Mouse (Mus musculus): ENCODE results near the gene Dnmt3b. TPM values are rescaled to one million over a fixed set of nuclear protein-coding genes. Genes with fewer than 3 reads are reported as not detected.
"Not testable (repeated sequence)": the region's sequence is repeated elsewhere in the genome, so short reads cannot be mapped to it uniquely, and the experiment has no call there.

The Dnmt3b gene
- polyA plus RNA-seq, 2 experiments: 6.6 to 7.3 TPM

DNA sequence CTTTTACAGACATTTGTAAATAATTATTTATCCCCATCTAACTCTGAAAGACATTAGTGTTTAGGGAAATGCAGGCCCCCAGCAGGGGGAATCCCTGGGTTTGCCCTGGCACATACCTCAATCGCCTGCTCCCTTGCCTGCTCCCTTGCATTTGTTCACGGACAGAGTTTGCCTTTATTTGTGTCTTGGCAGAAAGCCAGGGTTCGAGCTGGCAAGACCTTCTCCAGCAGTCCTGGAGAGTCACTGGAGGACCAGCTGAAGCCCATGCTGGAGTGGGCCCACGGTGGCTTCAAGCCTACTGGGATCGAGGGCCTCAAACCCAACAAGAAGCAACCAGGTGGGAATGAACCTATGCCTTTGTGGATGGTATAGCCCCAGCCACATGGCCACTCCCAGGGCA is 20.9 kb downstream of the Dnmt3b start:
- Histone ChIP-seq H3K9ac (ENCODE audit: low read depth, low read length, severe bottlenecking) (no peak overlapping the region), H3K9me3 (ENCODE audit: control insufficient read depth, low read length) (no peaks in the 10 kb centered on the region), H3K4me3 (replicated peaks; ENCODE audit: low read length) (no peak overlapping the region), H3K27me3 (ENCODE audit: control insufficient read depth, insufficient read depth, low read length) (no peaks in the 10 kb centered on the region), H3K4me1 (ENCODE audit: control insufficient read depth, insufficient read depth, low read length) (no peaks in the 10 kb centered on the region), H3K4me2 (replicated peaks; ENCODE audit: low read depth, low read length, severe bottlenecking) (no peak overlapping the region), H3K36me3 (ENCODE audit: control insufficient read depth, insufficient read depth, low read length) (peaks cover 20% of the 10 kb centered on the region), H3K27ac (replicated peaks; ENCODE audit: low read depth, low read length) (no peak overlapping the region)
- TF ChIP-seq POLR2A (IDR thresholded peaks at IDR 0.05; ENCODE audit: borderline replicate concordance, extremely low read depth, insufficient read depth, insufficient read length): no peak
- no peak for DNase-seq (ENCODE audit: low spot score)
- no peak for ATAC-seq (ENCODE audit: low FRiP score, low read depth)
- 61% methylated on average over 5 of the region's 5 CpGs for WGBS

DNA sequence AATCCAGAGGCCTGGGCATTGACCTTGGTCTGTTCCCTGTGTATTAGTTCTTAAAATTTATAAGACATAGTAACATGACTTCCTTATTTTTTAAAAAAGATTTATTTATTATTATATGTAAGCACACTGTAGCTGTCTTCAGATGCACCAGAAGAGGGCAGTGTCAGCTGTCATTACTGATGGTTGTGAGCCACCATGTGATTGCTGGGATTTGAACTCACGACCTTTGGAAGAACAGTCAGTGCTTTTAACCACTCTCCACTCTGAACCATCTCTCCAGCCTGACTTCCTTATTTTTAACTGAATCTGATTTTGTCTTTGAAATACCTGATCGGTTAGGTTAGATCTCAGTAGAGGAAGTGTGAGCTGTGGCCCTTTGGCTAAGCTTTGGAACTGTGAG is 23.4 kb downstream of the Dnmt3b start:
- H3K9ac ChIP-seq (ENCODE audit: low read depth, low read length, severe bottlenecking): no peak overlapping the region
- ATAC-seq (ENCODE audit: low FRiP score, low read depth): no peak
- H3K27ac ChIP-seq (replicated peaks; ENCODE audit: low read depth, low read length): no peak overlapping the region
- TF ChIP-seq POLR2A (IDR thresholded peaks at IDR 0.05; ENCODE audit: borderline replicate concordance, extremely low read depth, insufficient read depth, insufficient read length): no peak
- no peak overlapping the region for H3K4me3 ChIP-seq (replicated peaks; ENCODE audit: low read length)
- H3K4me1 ChIP-seq (ENCODE audit: control insufficient read depth, insufficient read depth, low read length): no peaks in the 10 kb centered on the region
- H3K27me3 ChIP-seq (ENCODE audit: control insufficient read depth, insufficient read depth, low read length): no peaks in the 10 kb centered on the region
- no peak overlapping the region for H3K4me2 ChIP-seq (replicated peaks; ENCODE audit: low read depth, low read length, severe bottlenecking)
- no peak for DNase-seq (ENCODE audit: low spot score)
- peaks cover 8% of the 10 kb centered on the region for H3K36me3 ChIP-seq (ENCODE audit: control insufficient read depth, insufficient read depth, low read length)
- no peaks in the 10 kb centered on the region for H3K9me3 ChIP-seq (ENCODE audit: control insufficient read depth, low read length)
- WGBS: 85% methylated on average over 2 of the region's 2 CpGs

DNA sequence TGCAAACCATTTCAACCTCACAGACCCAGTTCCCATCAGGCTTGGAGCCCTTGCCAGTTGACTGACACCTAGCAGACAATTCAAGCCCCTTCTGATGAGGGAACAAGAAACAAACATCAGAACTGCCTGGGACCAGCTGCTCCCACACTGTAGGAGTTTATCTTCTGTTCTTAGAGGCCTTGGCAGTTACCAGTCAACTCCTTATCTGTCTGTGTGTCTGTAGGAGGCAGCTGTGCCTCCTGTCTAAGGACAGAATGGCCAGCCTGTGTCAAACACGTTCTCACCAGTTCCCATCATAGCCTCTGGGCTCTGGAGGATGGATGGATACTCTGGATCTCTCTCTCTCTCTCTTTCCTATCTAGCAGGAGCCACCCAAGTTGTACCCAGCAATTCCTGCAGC is 26.1 kb downstream of the Dnmt3b start:
- not testable (repeated sequence) for H3K27me3 ChIP-seq (ENCODE audit: control insufficient read depth, insufficient read depth, low read length); H3K4me2 ChIP-seq (replicated peaks; ENCODE audit: low read depth, low read length, severe bottlenecking); H3K9me3 ChIP-seq (ENCODE audit: control insufficient read depth, low read length); H3K4me1 ChIP-seq (ENCODE audit: control insufficient read depth, insufficient read depth, low read length); ATAC-seq (ENCODE audit: low FRiP score, low read depth); H3K9ac ChIP-seq (ENCODE audit: low read depth, low read length, severe bottlenecking); DNase-seq (ENCODE audit: low spot score); H3K4me3 ChIP-seq (replicated peaks; ENCODE audit: low read length); H3K27ac ChIP-seq (replicated peaks; ENCODE audit: low read depth, low read length)
- peaks cover 11% of the 10 kb centered on the region for H3K36me3 ChIP-seq (ENCODE audit: control insufficient read depth, insufficient read depth, low read length)
- WGBS: 71% methylated on average over 1 of the region's 1 CpGs

DNA sequence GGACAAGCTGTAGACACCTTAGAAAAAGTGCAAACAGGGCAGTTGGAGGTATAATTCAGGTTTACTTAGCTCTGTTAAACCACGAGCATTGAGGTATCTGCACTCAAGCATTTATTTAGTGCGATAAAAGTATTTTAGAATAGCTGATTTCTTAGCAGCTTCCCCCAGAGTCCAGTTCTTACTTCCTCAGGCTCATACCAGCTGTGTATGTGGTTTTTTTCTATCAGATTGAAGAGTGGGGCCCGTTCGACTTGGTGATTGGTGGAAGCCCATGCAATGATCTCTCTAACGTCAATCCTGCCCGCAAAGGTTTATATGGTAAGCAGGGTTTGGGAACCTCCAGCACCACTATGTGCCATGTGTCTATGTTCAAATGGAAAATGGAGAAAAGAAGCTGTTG is 27.7 kb downstream of the Dnmt3b start:
- no peaks in the 10 kb centered on the region for H3K9me3 ChIP-seq (ENCODE audit: control insufficient read depth, low read length)
- 90% methylated on average over 6 of the region's 6 CpGs for WGBS
- ATAC-seq (ENCODE audit: low FRiP score, low read depth) (no peak), DNase-seq (ENCODE audit: low spot score) (no peak)
- H3K9ac ChIP-seq (ENCODE audit: low read depth, low read length, severe bottlenecking): no peak overlapping the region
- H3K27me3 ChIP-seq (ENCODE audit: control insufficient read depth, insufficient read depth, low read length): no peaks in the 10 kb centered on the region
- H3K36me3 ChIP-seq (ENCODE audit: control insufficient read depth, insufficient read depth, low read length): peaks cover 8% of the 10 kb centered on the region; the same call in 1 of the 2 replicates
- no peak overlapping the region for H3K27ac ChIP-seq (replicated peaks; ENCODE audit: low read depth, low read length)
- H3K4me1 ChIP-seq (ENCODE audit: control insufficient read depth, insufficient read depth, low read length): no peaks in the 10 kb centered on the region
- no peak overlapping the region for H3K4me2 ChIP-seq (replicated peaks; ENCODE audit: low read depth, low read length, severe bottlenecking)
- no peak for TF ChIP-seq POLR2A (IDR thresholded peaks at IDR 0.05; ENCODE audit: borderline replicate concordance, extremely low read depth, insufficient read depth, insufficient read length)
- H3K4me3 ChIP-seq (replicated peaks; ENCODE audit: low read length): no peak overlapping the region

DNA sequence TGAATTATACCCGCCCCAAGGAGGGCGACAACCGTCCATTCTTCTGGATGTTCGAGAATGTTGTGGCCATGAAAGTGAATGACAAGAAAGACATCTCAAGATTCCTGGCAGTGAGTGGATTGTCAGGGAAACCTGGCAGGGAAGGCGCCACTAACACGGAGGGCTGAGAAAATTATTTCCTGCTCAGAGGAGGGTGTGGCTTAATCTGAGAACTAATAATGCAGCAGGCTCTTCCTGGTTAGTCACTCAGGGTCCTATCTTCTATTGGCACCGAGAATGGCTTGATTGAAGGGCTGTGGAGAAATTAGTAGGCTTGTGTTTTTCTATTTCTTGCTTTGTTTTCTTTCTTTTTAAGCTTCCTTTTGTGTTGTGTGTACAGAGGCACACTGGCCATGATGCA is 28.3 kb downstream of the Dnmt3b start:
- 88% methylated on average over 7 of the region's 7 CpGs for WGBS
- Histone ChIP-seq H3K36me3 (ENCODE audit: control insufficient read depth, insufficient read depth, low read length) (peaks cover 8% of the 10 kb centered on the region; the same call in 1 of the 2 replicates), H3K27ac (replicated peaks; ENCODE audit: low read depth, low read length) (no peak overlapping the region), H3K27me3 (ENCODE audit: control insufficient read depth, insufficient read depth, low read length) (no peaks in the 10 kb centered on the region), H3K9me3 (ENCODE audit: control insufficient read depth, low read length) (no peaks in the 10 kb centered on the region), H3K4me3 (replicated peaks; ENCODE audit: low read length) (no peak overlapping the region), H3K9ac (ENCODE audit: low read depth, low read length, severe bottlenecking) (no peak overlapping the region), H3K4me1 (ENCODE audit: control insufficient read depth, insufficient read depth, low read length) (no peaks in the 10 kb centered on the region), H3K4me2 (replicated peaks; ENCODE audit: low read depth, low read length, severe bottlenecking) (no peak overlapping the region)
- no peak for TF ChIP-seq POLR2A (IDR thresholded peaks at IDR 0.05; ENCODE audit: borderline replicate concordance, extremely low read depth, insufficient read depth, insufficient read length)
- no peak for ATAC-seq (ENCODE audit: low FRiP score, low read depth)
- no peak for DNase-seq (ENCODE audit: low spot score)

DNA sequence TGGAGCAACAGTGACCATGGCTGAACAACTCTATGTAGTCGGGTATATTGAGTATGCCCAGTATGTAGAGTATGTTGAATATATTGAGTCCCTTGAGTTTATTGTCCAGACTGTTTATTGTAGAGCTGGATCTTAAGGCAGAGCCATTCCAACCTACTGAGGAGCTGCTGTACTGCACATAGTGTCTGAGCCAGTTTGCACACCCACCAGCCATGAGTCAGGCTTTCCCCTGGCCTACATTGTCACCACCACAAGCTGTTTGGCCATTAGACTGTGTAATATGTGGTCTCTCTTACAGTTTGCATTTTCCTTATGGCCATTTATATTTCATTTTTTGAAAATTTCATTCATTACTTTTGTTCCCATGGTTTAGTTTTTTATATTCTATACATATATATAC is 30.7 kb downstream of the Dnmt3b start:
- no peak for ATAC-seq (ENCODE audit: low FRiP score, low read depth)
- H3K36me3 ChIP-seq (ENCODE audit: control insufficient read depth, insufficient read depth, low read length): peaks cover 8% of the 10 kb centered on the region; the same call in 1 of the 2 replicates

DNA sequence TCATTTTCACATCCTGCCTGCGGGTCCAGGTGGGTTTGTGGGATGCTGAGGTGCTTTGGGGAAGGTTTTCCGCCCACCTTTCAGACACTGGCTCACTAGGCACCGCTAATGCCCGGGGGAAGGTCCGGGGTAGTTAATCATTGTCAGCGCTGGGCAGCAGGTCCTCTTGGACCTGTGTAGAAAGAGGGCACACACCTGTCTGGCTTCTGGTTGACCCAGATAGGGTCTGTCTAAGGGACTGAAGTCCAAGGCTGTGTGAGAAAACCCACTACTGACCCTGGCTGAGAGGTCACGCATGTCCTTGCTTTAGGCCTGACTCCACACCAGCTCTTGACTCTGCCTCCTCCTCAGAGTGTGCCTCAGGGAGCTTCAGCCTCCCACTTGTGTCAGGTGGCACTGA is 44.2 kb downstream of the Dnmt3b start:
- not testable (repeated sequence) for H3K4me1 ChIP-seq (ENCODE audit: control insufficient read depth, insufficient read depth, low read length); H3K4me3 ChIP-seq (replicated peaks; ENCODE audit: low read length); H3K4me2 ChIP-seq (replicated peaks; ENCODE audit: low read depth, low read length, severe bottlenecking); H3K9ac ChIP-seq (ENCODE audit: low read depth, low read length, severe bottlenecking); H3K27me3 ChIP-seq (ENCODE audit: control insufficient read depth, insufficient read depth, low read length); H3K9me3 ChIP-seq (ENCODE audit: control insufficient read depth, low read length); DNase-seq (ENCODE audit: low spot score); ATAC-seq (ENCODE audit: low FRiP score, low read depth); H3K27ac ChIP-seq (replicated peaks; ENCODE audit: low read depth, low read length); H3K36me3 ChIP-seq (ENCODE audit: control insufficient read depth, insufficient read depth, low read length)
- 78% methylated on average over 5 of the region's 7 CpGs for WGBS

More for the DNA sequence above, 30.7 kb downstream of the Dnmt3b start:
- Histone ChIP-seq H3K4me2 (replicated peaks; ENCODE audit: low read depth, low read length, severe bottlenecking) (no peak overlapping the region), H3K9ac (ENCODE audit: low read depth, low read length, severe bottlenecking) (no peak overlapping the region), H3K4me3 (replicated peaks; ENCODE audit: low read length) (no peak overlapping the region), H3K9me3 (ENCODE audit: control insufficient read depth, low read length) (no peaks in the 10 kb centered on the region), H3K27ac (replicated peaks; ENCODE audit: low read depth, low read length) (no peak overlapping the region), H3K4me1 (ENCODE audit: control insufficient read depth, insufficient read depth, low read length) (no peaks in the 10 kb centered on the region), H3K27me3 (ENCODE audit: control insufficient read depth, insufficient read depth, low read length) (no peaks in the 10 kb centered on the region)
- no peak for TF ChIP-seq POLR2A (IDR thresholded peaks at IDR 0.05; ENCODE audit: borderline replicate concordance, extremely low read depth, insufficient read depth, insufficient read length)
- DNase-seq (ENCODE audit: low spot score): no peak
- 90% methylated on average over 1 of the region's 1 CpGs for WGBS

Data from limb, embryonic 14.5 days (tissue).